Mouse (Mus musculus) liver, embryonic 14.5 days (tissue): ENCODE results near the gene Rela.

Source experiments
- CTCF ChIP-seq: IDR thresholded peaks from 2 replicates; pipeline ENCODE4 v1.5.1; 2016; ENCODE audit warnings: antibody characterized with exemption, low read depth, control low read depth
- EP300 ChIP-seq: IDR thresholded peaks from 2 replicates; pipeline ENCODE4 v1.6.1; 2016; ENCODE audit warnings: antibody characterized with exemption, low read depth

DNA sequence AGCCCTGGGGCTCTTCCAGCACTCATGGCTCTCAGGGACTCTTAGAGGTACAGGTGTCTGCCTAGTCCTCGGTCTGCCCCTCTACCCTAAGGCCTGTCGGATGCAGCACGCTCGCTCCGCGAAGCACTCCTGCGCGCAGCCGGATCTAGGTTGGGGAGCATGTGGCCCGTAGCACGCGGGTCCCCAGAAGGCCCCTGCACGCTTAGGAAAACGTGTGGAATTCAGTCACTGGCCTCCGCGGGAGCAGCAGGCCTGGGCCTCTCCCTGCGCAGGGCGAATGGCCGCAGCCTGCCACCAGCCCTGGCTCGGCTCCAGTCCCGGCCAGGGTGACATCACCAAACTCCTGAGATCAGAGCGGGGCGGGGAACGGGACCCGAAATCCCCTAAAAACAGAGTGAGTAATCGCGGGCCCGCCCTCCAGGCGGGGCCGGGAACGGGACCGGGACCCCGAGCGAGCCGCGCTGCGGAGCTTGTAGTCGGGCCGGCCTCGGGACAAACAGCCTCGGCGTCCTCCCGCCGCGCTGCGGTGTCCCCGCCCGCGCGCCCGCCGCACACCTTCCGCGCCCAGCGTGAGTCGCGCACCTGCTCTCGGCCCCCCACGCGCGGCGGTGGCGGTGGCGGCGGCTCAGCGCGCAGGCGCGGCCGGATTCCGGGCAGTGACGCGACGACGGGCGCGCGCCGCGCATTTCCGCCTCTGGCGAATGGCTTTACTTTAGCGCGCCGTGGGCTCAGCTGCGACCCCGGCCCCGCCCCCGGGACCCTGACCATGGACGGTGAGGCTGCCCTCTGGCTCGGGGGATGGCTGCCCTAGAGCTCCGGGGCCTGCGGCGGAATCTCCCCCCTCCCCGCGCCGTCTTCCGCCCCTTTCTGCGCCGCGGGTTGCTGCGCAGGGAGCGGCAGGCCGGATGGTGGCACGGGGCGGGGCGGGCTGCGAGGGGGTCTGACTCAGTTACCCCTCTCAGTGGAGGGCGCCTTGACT, at the start of gene Rela:
- TF ChIP-seq CTCF (no peak), EP300 (no peak)
